8 mouse cellular contexts compared by ENCODE assay signal in genomic region chr11:69401210-69401637, GRCm38 (mm10). TPM values are rescaled to one million over a fixed set of nuclear protein-coding genes. Genes with fewer than 3 reads are reported as not detected.
A peak's percentile ranks its signal among the peaks of the same experiment; 100 is the strongest.
DNase-seq lines count a peak whose midpoint lies in the region; ATAC-seq lines count a peak whose summit lies in the region.

No protein-coding gene starts in this region.

- 19% methylated on average over 22 of the region's 22 CpGs for WGBS in hindbrain, embryonic 12.5 days

- peaks cover 26% of the 10 kb centered on the region for H3K27me3 ChIP-seq in hindbrain, embryonic 12.5 days

- H3K9me3 ChIP-seq in hindbrain, embryonic 12.5 days (replicated peaks) = no peaks in the 10 kb centered on the region

- H3K4me3 ChIP-seq in hindbrain, embryonic 12.5 days = no peak overlapping the region

- H3K9ac ChIP-seq in hindbrain, embryonic 12.5 days = peak overlapping the region; percentile 27; the same call in 1 of the 2 replicates

- no peak overlapping the region; the same call in 1 of the 2 replicates for H3K4me2 ChIP-seq in hindbrain, embryonic 12.5 days (replicated peaks)

- H3K36me3 ChIP-seq in hindbrain, embryonic 12.5 days = peaks cover 70% of the 10 kb centered on the region

- no peak overlapping the region for H3K27ac ChIP-seq in hindbrain, embryonic 12.5 days

- peak; percentile 93 for DNase-seq in MN1 (ENCODE audit: low spot score)
- DNase-seq in cerebellum, adult 9-11 months = peak; percentile 97
- peak; percentile 84 for DNase-seq in frontal cortex, postnatal 10 days (ENCODE audit: low spot score in 2 of 2)
- peak; percentile 81 to 92 for DNase-seq in layer of hippocampus, postnatal 14 days (ENCODE audit: low spot score in 2 of 2)
- peak; percentile 94 for DNase-seq in lung, postnatal 10 days
- peak; percentile 95 for DNase-seq in retina, embryonic 14.5 days (ENCODE audit: low spot score)
- peak; percentile 84 to 91 for DNase-seq in thymus, postnatal 36 days

- peaks cover 32% of the 10 kb centered on the region for H3K4me1 ChIP-seq in hindbrain, embryonic 12.5 days

- peak; percentile 49 for ATAC-seq in hindbrain, embryonic 12.5 days (ENCODE audit: low FRiP score)

RNA-seq across cellular contexts. Expression of gene Tmem88, which starts 3.2 kb away (rescaled TPM):
- 13.2 and 14.8 TPM in 2 replicates for polyA plus RNA-seq in hindbrain, embryonic 12.5 days (2016; fragmentation: Nextera tagmentation; extraction: Ambion mirVana)
- total RNA-seq in layer of hippocampus, postnatal 14 days (2021) = 1 to 10 TPM; 2.1 to 2.3 TPM

RNA-seq across cellular contexts. Expression of gene Cyb5d1, which starts 5.8 kb away (rescaled TPM):
- 48.0 and 50.5 TPM in 2 replicates for polyA plus RNA-seq in hindbrain, embryonic 12.5 days (2016; fragmentation: Nextera tagmentation; extraction: Ambion mirVana)
- total RNA-seq in layer of hippocampus, postnatal 14 days (2021) = 10 to 100 TPM; 36.0 to 39.7 TPM

RNA-seq across cellular contexts. Expression of gene Naa38, which starts 5.9 kb away (rescaled TPM):
- polyA plus RNA-seq in hindbrain, embryonic 12.5 days (2016; fragmentation: Nextera tagmentation; extraction: Ambion mirVana) = 94.0 and 103 TPM in 2 replicates
- total RNA-seq in layer of hippocampus, postnatal 14 days (2021) = 100 to 1,000 TPM in 1 of 2 experiments, 10 to 100 TPM in 1; 99.3 to 111 TPM

RNA-seq across cellular contexts. Expression of gene Kdm6b, which starts 12.3 kb away (rescaled TPM):
- 51.4 and 51.6 TPM in 2 replicates for polyA plus RNA-seq in hindbrain, embryonic 12.5 days (2016; fragmentation: Nextera tagmentation; extraction: Ambion mirVana)
- total RNA-seq in layer of hippocampus, postnatal 14 days (2021) = 10 to 100 TPM; 41.7 to 42.8 TPM

RNA-seq across cellular contexts. Expression of gene Chd3, which starts 32.0 kb away (rescaled TPM):
- 93.4 and 97.6 TPM in 2 replicates for polyA plus RNA-seq in hindbrain, embryonic 12.5 days (2016; fragmentation: Nextera tagmentation; extraction: Ambion mirVana)
- 100 to 1,000 TPM; 519 to 534 TPM for total RNA-seq in layer of hippocampus, postnatal 14 days (2021)
